Mouse (Mus musculus) midbrain, embryonic 13.5 days (tissue): ENCODE results near the gene Fibcd1. TPM values are rescaled to one million over a fixed set of nuclear protein-coding genes. Genes with fewer than 3 reads are reported as not detected.

Experiments
- ATAC-seq: fragments of 200-750 bp; cut with Nextera tagmentation; 2 replicates; pipeline ENCODE4 v1.8.0; 2017; ENCODE audit warnings: mild to moderate bottlenecking, moderate TSS enrichment, moderate library complexity
- H3K27ac ChIP-seq: fragments of 300-500 bp; sonication (generic); 2 replicates; pipeline ENCODE4 v1.5.1; 2015; ENCODE audit warnings: inconsistent platforms, mild to moderate bottlenecking, moderate library complexity
- H3K27me3 ChIP-seq: fragments of 300-500 bp; sonication (generic); 2 replicates; pipeline ENCODE4 v1.6.1; 2015; ENCODE audit warnings: mild to moderate bottlenecking, inconsistent platforms
- H3K36me3 ChIP-seq: fragments of 300-500 bp; sonication (generic); 2 replicates; pipeline ENCODE4 v1.6.1; 2015; ENCODE audit warnings: mild to moderate bottlenecking, inconsistent platforms
- H3K4me1 ChIP-seq: fragments of 300-500 bp; sonication (generic); replicated peaks from 2 replicates; pipeline ENCODE4 v1.6.1; 2015; ENCODE audit warnings: inconsistent platforms
- H3K4me2 ChIP-seq: fragments of 300-500 bp; sonication (generic); replicated peaks from 2 replicates; pipeline ENCODE4 v1.6.1; 2015; ENCODE audit warnings: moderate library complexity, mild to moderate bottlenecking, inconsistent platforms
- H3K4me3 ChIP-seq: fragments of 300-500 bp; sonication (generic); replicated peaks from 2 replicates; pipeline ENCODE4 v1.5.1; 2015; ENCODE audit warnings: mild to moderate bottlenecking, inconsistent platforms
- H3K9ac ChIP-seq: fragments of 300-500 bp; sonication (generic); replicated peaks from 2 replicates; pipeline ENCODE4 v1.6.1; 2015; ENCODE audit warnings: mild to moderate bottlenecking, inconsistent platforms
- H3K9me3 ChIP-seq: fragments of 300-500 bp; sonication (generic); 2 replicates; pipeline ENCODE4 v1.6.1; 2016; ENCODE audit warnings: mild to moderate bottlenecking, inconsistent platforms
- WGBS: fragments of 180-500 bp; shearing (Covaris S2); methylation state at CpG from one replicate; pipeline ENCODE4 v1.1.7; 2015; 5-methylcytosine and 5-hydroxymethylcytosine counted together
- polyA plus RNA-seq: library from polyadenylated mRNA; unstranded; fragments of >200 nt; fragmentation: Nextera tagmentation; extraction: Ambion mirVana; gene quantifications from 2 replicates; pipeline ENCODE4 v1.2.1, GENCODE M21; 2015

Fibcd1 gene
- 8.4 and 11.2 TPM in 2 replicates for polyA plus RNA-seq

DNA sequence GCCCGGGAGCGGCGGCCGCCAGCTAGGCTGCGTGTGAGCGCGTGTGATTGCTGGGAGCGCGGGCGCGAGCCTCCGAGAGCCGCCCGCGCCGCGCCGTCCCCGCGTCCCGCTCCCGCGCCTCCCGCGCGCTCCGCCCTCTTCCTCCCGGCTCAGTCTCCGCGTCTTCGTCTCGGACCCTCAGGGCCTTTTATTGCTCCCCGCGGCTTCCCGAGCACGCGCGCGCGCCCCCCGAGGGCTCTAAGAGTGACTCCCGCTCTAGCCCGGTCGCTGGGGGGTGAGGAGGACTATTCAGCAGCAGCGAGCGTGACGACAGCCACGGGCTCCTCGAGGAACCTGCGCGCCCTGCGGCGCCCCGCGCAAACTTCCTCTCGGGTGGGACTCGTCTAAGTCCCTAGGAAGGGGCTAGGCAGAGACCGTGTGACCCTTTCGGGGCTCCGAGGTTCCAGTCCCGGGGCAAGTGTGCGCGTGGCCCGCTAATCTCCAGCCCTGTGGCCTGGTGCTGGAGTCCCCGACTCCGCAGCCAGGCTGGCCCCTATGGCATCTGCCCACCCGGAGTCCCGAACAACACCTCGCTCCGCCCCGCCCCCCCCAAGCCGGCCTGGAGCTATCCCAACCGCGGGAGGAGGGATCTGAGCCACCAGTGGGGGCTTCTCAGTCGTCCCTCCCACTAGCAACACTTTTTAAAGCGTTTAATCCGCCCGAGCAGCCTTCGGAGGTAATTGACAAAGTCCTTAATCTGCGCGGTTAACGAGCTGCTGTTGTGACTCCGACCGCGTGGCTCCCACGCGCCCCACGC lies at the start of gene Fibcd1:
Gene Fibcd1, minus strand, starts transcription at position 110 of the 796 bp plus-strand sequence.
- Histone ChIP-seq H3K4me2 (peak within 1 kb of the TSS; percentile 80), H3K27me3 (peaks cover 64% of the 10 kb centered on the region), H3K36me3 (no peaks in the 10 kb centered on the region), H3K4me3 (peak within 1 kb of the TSS; percentile 53), H3K4me1 (peaks cover 35% of the 10 kb centered on the region), H3K9ac (peak within 1 kb of the TSS; percentile 69), H3K9me3 (no peaks in the 10 kb centered on the region), H3K27ac (no peak within 1 kb of the TSS)
- ATAC-seq = peak; percentile 55; the same call in 1 of the 2 replicates
- WGBS = under 1% methylated on average over 88 of the region's 88 CpGs

DNA sequence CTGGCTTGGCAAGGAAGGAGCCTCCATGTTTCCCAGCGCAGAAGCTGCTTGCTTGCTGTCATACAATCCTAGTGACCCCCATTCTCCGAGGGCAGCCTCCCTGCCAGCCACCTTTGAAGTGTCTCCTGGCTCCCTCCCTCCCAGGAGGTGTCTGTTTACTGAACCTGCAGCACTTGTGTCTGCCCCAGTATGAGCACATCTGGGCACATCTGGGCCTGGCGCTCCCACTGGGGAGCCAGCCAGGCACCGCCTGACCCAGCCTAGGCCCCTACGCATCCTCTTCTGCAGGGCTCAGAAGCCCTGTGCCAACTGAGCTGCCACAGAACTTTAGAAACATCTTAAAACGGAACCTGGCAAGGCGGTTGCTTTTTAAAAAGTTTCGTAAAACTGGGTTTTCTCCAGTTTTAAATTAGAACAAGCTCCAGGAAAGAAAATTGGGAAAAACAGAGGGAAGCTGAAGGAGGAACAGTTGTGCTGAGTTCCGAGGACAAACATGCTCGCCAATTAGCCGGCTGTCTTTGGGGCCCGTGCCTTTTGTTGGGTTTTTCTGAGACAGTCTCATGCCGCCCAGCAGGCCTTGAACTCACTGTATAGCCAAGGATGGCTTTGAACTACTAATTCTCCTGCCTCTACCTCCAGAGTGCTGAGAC lies 48.5 kb upstream of the Fibcd1 start:
- peaks cover 10% of the 10 kb centered on the region; the same call in 1 of the 2 replicates for H3K27me3 ChIP-seq
- H3K4me1 ChIP-seq = peaks cover 10% of the 10 kb centered on the region
- WGBS = 60% methylated on average over 13 of the region's 13 CpGs
- no peak overlapping the region for H3K9ac ChIP-seq
- ATAC-seq = no peak
- no peak overlapping the region for H3K27ac ChIP-seq
- no peak overlapping the region for H3K4me2 ChIP-seq
- no peak overlapping the region for H3K4me3 ChIP-seq
- no peaks in the 10 kb centered on the region for H3K9me3 ChIP-seq
- H3K36me3 ChIP-seq = no peaks in the 10 kb centered on the region

DNA sequence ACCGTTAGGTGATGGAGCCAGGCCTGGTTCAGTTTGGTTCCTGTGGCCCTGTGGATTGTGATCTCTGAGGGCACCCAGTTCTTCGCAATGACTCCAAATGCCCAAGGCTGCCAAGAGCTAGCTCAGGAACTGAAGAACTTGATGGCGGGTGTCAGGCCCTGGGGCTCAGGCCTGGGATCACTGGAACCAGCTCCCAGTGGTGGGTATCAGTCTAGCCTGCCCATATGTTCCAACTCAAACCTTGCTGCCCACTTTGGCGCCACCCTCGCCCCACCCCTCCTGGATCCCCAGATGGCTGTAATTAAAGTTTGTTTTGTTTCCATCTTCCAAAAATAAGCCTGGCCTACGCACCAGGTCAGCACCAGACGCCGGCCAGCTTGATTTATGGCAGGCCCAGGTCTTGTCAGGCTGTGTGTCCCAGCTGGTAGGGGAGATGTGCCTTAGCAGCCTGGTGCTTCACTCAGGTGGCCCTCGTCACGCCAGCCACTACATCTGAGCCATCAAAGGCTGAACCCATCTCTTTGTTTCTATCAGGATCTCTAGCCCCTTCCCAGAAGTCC lies 47.4 kb upstream of the Fibcd1 start:
- H3K4me3 ChIP-seq = no peak overlapping the region
- WGBS = 87% methylated on average over 10 of the region's 10 CpGs
- no peak overlapping the region for H3K27ac ChIP-seq
- H3K27me3 ChIP-seq = peaks cover 22% of the 10 kb centered on the region
- H3K9ac ChIP-seq = no peak overlapping the region
- no peaks in the 10 kb centered on the region for H3K36me3 ChIP-seq
- peaks cover 10% of the 10 kb centered on the region; the same call in 1 of the 2 replicates for H3K4me1 ChIP-seq
- H3K4me2 ChIP-seq = no peak overlapping the region
- ATAC-seq = no peak
- no peaks in the 10 kb centered on the region for H3K9me3 ChIP-seq

DNA sequence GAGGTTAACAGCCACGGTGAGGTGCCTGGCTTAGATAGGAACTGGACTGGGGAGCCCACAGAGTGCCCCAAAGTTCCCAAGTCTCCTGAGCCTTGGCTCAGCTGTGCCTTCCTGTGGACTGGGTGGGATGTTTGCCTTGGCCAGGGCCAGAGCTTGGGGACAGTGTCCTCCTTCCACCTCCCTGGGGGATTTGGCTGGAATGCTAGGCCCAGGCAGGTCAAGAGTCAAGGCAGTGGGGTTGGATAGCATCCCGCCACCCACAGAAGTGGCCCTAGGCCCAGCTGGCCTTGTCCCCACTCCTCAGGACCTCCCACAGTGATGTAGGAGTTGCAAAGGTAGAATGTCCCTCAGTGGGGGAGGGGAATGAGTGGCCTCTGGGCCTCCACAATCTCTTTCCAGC lies 45.4 kb upstream of the Fibcd1 start:
- ATAC-seq = no peak
- WGBS = 89% methylated on average over 2 of the region's 2 CpGs
- H3K4me3 ChIP-seq = no peak overlapping the region
- no peaks in the 10 kb centered on the region for H3K36me3 ChIP-seq
- peaks cover 16% of the 10 kb centered on the region for H3K4me1 ChIP-seq
- no peaks in the 10 kb centered on the region for H3K9me3 ChIP-seq
- no peak overlapping the region for H3K4me2 ChIP-seq
- peaks cover 41% of the 10 kb centered on the region for H3K27me3 ChIP-seq
- no peak overlapping the region for H3K27ac ChIP-seq
- H3K9ac ChIP-seq = no peak overlapping the region

DNA sequence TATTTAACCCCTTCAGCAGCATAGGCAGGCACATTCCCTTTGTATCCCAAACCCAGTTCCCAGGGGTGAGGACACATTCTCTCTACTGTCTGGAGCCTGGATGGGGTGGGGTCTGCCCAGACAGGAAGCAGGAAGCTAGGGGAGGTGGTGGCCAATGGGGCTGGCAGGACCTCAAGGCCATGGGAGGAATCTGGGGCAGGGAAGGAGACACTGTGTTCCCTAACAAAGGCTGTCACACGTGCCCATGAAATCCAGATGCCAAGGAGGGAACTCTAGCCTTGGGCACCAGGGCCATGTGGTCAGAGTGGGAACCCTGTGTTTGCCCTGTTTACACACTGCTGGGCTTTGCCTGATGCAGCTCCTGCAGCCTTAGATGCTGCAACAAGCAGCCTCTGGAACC lies 43.1 kb upstream of the Fibcd1 start:
- H3K9ac ChIP-seq = no peak overlapping the region
- WGBS = 65% methylated on average over 1 of the region's 1 CpGs
- peaks cover 64% of the 10 kb centered on the region for H3K27me3 ChIP-seq
- no peak overlapping the region; the same call in 1 of the 2 replicates for H3K4me2 ChIP-seq
- H3K4me1 ChIP-seq = peaks cover 7% of the 10 kb centered on the region
- no peaks in the 10 kb centered on the region for H3K36me3 ChIP-seq
- no peak for ATAC-seq
- H3K27ac ChIP-seq = no peak overlapping the region
- H3K9me3 ChIP-seq = no peaks in the 10 kb centered on the region
- H3K4me3 ChIP-seq = no peak overlapping the region

DNA sequence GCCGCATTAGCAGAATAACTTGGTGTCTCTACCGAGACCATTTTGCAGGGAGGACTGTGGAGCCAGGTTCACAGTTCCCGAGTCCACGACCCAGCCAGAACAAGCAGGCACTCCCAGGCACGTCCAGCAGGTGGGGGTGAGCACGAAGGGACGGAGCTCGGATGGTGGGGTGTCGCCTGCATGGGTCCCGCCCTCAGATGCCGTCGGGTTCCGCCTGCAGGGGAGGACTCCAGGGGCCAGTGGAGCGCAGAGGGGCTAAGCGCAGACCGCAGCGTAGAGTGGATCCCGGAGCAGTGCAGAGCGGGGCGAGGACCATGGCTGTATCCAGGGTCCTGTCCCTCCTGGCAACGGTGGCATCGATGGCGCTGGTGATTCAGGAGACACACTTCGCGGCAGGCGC lies 41.2 kb upstream of the Fibcd1 start, which contains the start of gene Lamc3:
Gene Lamc3, plus strand, starts transcription at position 262 of the 400 bp plus-strand sequence.
- H3K27ac ChIP-seq = no peak within 1 kb of the TSS
- peak within 1 kb of the TSS; percentile 19; the same call in 1 of the 2 replicates for H3K4me2 ChIP-seq
- peaks cover 82% of the 10 kb centered on the region for H3K27me3 ChIP-seq
- 7% methylated on average over 23 of the region's 26 CpGs for WGBS
- H3K4me1 ChIP-seq = peaks cover 14% of the 10 kb centered on the region
- ATAC-seq = peak; percentile 53; the same call in 1 of the 2 replicates
- no peaks in the 10 kb centered on the region for H3K9me3 ChIP-seq
- H3K4me3 ChIP-seq = peak within 1 kb of the TSS; percentile 22
- no peaks in the 10 kb centered on the region for H3K36me3 ChIP-seq
- H3K9ac ChIP-seq = no peak within 1 kb of the TSS

DNA sequence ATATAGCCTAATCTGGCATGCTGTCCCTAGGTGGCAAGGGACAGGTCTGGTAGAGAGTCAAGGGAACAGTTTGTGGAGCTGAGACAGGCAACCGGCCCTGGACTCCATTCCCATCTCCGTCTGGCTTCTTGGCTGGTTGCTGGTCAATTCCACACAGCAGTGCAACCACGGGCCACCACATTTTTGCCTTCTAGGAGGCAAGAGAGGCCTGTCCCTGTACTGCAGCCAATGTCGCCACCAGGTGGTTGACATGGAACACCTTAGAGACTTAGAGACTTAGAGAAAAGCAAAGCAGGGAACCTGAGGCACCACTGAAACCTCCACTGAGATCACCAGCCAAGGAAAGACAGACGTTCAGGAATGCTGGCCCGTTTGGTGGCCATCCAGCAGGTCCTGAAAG lies 39.0 kb upstream of the Fibcd1 start:
- H3K4me3 ChIP-seq = no peak overlapping the region
- no peak overlapping the region for H3K27ac ChIP-seq
- ATAC-seq = no peak
- H3K36me3 ChIP-seq = no peaks in the 10 kb centered on the region
- H3K9ac ChIP-seq = no peak overlapping the region
- H3K4me1 ChIP-seq = peaks cover 21% of the 10 kb centered on the region
- WGBS = 31% methylated on average over 6 of the region's 6 CpGs
- H3K4me2 ChIP-seq = no peak overlapping the region
- H3K27me3 ChIP-seq = peaks cover 93% of the 10 kb centered on the region
- no peaks in the 10 kb centered on the region for H3K9me3 ChIP-seq

DNA sequence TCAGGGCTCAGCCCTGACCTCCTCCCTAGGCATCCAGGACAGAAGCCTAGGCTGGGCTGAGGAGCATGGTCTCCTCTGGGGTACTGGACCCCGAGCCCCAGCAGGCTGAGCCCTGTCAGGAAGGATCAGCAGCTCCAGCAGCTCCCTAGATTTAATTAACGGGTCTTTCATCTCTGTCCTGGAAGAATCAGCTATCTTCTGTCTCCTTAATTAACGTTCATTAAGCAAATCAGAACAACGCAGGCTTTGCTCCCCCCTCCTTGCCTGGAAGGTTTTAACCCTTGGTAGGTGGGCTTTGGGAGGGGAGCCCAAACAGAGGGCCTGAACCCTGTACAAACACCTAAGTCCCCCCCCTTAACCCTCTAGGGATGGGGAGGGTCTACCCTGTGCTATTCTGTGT lies 37.3 kb upstream of the Fibcd1 start:
- no peak overlapping the region for H3K4me2 ChIP-seq
- peaks cover 76% of the 10 kb centered on the region for H3K27me3 ChIP-seq
- no peak overlapping the region for H3K9ac ChIP-seq
- H3K36me3 ChIP-seq = no peaks in the 10 kb centered on the region
- no peaks in the 10 kb centered on the region for H3K9me3 ChIP-seq
- ATAC-seq = 0 out of 2 replicates have a peak, but pooled peaks have one; percentile 18
- peaks cover 21% of the 10 kb centered on the region for H3K4me1 ChIP-seq
- no peak overlapping the region for H3K4me3 ChIP-seq
- no peak overlapping the region for H3K27ac ChIP-seq
- WGBS = 25% methylated on average over 4 of the region's 4 CpGs

DNA sequence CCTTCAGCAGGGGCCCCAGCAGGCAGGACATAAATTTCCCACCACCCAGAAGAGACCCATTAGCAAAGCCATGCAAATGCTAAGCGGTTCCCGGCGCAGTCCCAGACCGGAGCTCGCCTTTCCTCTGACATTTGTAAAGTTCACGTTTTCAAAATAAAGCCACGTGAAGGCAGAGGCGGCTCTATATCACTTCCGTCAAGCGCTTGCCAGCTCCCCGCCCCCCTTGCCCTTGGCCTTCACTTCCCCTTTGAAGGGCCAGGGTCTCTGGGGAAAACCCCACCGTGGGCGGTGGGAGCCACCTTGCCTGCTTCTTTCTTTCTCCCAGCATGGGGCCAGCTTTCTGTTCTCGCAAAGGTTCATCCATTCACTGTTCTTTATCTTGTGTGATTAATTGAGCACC lies 35.1 kb upstream of the Fibcd1 start:
- no peaks in the 10 kb centered on the region for H3K36me3 ChIP-seq
- no peaks in the 10 kb centered on the region for H3K9me3 ChIP-seq
- ATAC-seq = no peak
- H3K4me2 ChIP-seq = no peak overlapping the region
- H3K9ac ChIP-seq = no peak overlapping the region
- H3K4me3 ChIP-seq = no peak overlapping the region
- WGBS = 6% methylated on average over 14 of the region's 14 CpGs
- peaks cover 24% of the 10 kb centered on the region for H3K4me1 ChIP-seq
- H3K27me3 ChIP-seq = peaks cover 57% of the 10 kb centered on the region
- H3K27ac ChIP-seq = no peak overlapping the region

DNA sequence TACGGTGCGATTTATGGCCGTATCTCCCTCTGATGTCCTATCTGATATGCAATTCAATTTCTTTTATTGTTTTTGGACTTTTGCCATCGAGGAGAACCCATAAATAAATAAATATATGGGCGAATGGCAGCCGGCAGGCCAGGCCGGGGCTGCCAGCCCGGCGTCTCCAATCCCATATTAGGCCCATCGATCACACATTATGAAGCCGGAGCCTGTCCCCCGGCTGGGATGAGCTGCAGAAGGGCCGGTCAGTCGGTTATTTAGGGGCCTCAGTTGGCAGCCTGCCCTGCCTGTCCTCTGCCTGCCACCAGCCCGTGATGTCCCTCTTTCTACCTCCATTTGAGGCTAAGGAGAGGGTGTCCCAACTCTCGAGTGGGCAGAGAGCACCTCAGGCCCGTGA lies 32.8 kb upstream of the Fibcd1 start:
- no peak overlapping the region for H3K4me2 ChIP-seq
- no peak overlapping the region for H3K27ac ChIP-seq
- H3K9me3 ChIP-seq = no peaks in the 10 kb centered on the region
- peaks cover 36% of the 10 kb centered on the region for H3K27me3 ChIP-seq
- no peak overlapping the region for H3K4me3 ChIP-seq
- peaks cover 43% of the 10 kb centered on the region for H3K4me1 ChIP-seq
- WGBS = 86% methylated on average over 17 of the region's 17 CpGs
- H3K9ac ChIP-seq = no peak overlapping the region
- ATAC-seq = no peak
- no peaks in the 10 kb centered on the region for H3K36me3 ChIP-seq

DNA sequence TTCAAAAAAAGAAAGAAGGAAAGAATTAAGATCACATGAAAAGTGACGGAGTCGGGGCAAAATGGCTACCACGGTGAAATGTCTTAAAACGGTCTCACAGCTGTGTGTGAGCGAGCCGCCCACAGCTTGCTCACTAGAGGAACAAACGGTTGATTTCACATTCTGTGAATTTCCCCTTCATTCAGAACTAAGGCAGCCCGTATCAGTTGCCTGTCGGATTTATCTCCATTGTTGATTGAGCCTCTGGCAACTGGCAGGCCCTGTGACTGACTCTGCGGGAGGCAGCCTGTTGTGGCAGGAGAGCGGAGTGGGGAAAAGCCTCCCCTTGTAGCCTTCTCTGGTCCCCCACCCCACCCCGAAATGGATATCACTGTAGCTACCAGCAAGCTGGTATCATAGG lies 30.6 kb upstream of the Fibcd1 start:
- no peak for ATAC-seq

DNA sequence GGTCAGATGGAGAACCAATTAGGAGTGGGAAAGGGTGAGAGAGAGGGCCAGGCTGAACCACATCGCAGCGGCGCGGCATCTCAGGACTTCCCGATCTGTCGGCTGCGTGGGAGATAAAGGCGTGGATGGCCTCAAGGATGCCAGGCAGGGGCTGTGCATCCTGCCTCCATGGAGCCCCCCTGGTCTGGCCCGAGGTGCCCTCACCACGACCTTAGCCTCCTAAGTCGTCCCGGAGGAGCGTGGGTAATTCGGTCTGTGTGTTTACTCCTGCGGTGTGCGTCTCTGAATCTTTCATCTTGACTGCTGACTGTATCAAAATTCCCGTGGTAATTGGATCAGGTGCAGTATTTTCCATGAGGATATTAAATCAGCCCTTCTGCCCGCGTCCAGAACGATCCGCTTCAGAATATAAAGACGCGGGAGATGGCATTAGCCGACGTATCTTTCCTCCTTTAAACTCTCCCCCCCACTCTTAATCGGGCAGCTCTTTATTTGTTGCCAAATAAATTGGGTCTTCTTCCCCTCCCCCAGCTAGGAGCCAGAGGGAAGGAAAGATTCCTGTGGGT lies 28.6 kb upstream of the Fibcd1 start:
- Histone ChIP-seq H3K4me2 (peak overlapping the region; percentile 28), H3K9ac (no peak overlapping the region), H3K4me1 (peaks cover 29% of the 10 kb centered on the region), H3K9me3 (no peaks in the 10 kb centered on the region), H3K36me3 (no peaks in the 10 kb centered on the region), H3K4me3 (no peak overlapping the region), H3K27me3 (0 out of 2 replicates have a peak, but pooled peaks cover 3% of the 10 kb centered on the region), H3K27ac (peak overlapping the region; percentile 46)
- WGBS = 41% methylated on average over 26 of the region's 26 CpGs
- ATAC-seq = peak; percentile 65

More for the DNA sequence above, 30.6 kb upstream of the Fibcd1 start:
- Histone ChIP-seq H3K4me1 (peaks cover 37% of the 10 kb centered on the region), H3K4me2 (no peak overlapping the region), H3K4me3 (no peak overlapping the region), H3K9me3 (no peaks in the 10 kb centered on the region), H3K27me3 (peaks cover 15% of the 10 kb centered on the region), H3K27ac (peak overlapping the region; percentile 62), H3K9ac (no peak overlapping the region), H3K36me3 (no peaks in the 10 kb centered on the region)
- whole genome bisulfite sequencing = 11% methylated on average over 12 of the region's 12 CpGs
